Mouse (Mus musculus) midbrain, embryonic 14.5 days (tissue): ENCODE measurements around the gene Sirt3. TPM values are rescaled to one million over a fixed set of nuclear protein-coding genes. Genes with fewer than 3 reads are reported as not detected.

Source experiments
- ATAC-seq: fragments of 200-750 bp; cut with Nextera tagmentation; 2 replicates; pipeline ENCODE4 v1.8.0; 2017; ENCODE audit warnings: moderate number of reproducible peaks, moderate library complexity; ENCODE audit not compliant: low FRiP score, low TSS enrichment
- DNase-seq: peaks from one replicate; pipeline ENCODE4 v3.0.0-alpha.2; 2015
- H3K27ac ChIP-seq: fragments of 300-500 bp; sonication (generic); replicated peaks from 2 replicates; pipeline ENCODE4 v1.5.1; 2014; ENCODE audit warnings: mild to moderate bottlenecking, low read depth, low read length, moderate library complexity
- H3K27me3 ChIP-seq: fragments of 300-500 bp; sonication (generic); 2 replicates; pipeline ENCODE4 v1.6.1; 2014; ENCODE audit warnings: low read length, control low read depth, mixed read lengths; ENCODE audit not compliant: control insufficient read depth, insufficient read depth
- H3K36me3 ChIP-seq: fragments of 300-500 bp; sonication (generic); 2 replicates; pipeline ENCODE4 v1.6.1; 2014; ENCODE audit warnings: low read length, control low read depth; ENCODE audit not compliant: control insufficient read depth, insufficient read depth
- H3K4me1 ChIP-seq: fragments of 300-500 bp; sonication (generic); 2 replicates; pipeline ENCODE4 v1.6.1; 2014; ENCODE audit warnings: mild to moderate bottlenecking, antibody characterized with exemption, low read length, control low read depth; ENCODE audit not compliant: control insufficient read depth, insufficient read depth
- H3K4me2 ChIP-seq: fragments of 300-500 bp; sonication (generic); 2 replicates; pipeline ENCODE4 v1.6.1; 2014; ENCODE audit warnings: mild to moderate bottlenecking, low read length, moderate library complexity
- H3K4me3 ChIP-seq: fragments of 300-500 bp; sonication (generic); replicated peaks from 2 replicates; pipeline ENCODE4 v1.5.1; 2014; ENCODE audit warnings: low read depth, low read length
- H3K9ac ChIP-seq: fragments of 300-500 bp; sonication (generic); replicated peaks from 2 replicates; pipeline ENCODE4 v1.6.1; 2014; ENCODE audit warnings: mild to moderate bottlenecking, low read length, moderate library complexity
- H3K9me3 ChIP-seq: fragments of 300-500 bp; sonication (generic); 2 replicates; pipeline ENCODE4 v1.6.1; 2016; ENCODE audit warnings: low read length, control low read depth, mixed read lengths; ENCODE audit not compliant: control insufficient read depth
- WGBS: fragments of 180-500 bp; shearing (Covaris S2); extraction: QIAGEN DNeasy Blood & Tissue Kit; methylation state at CpG from one replicate; pipeline ENCODE4 v1.1.7; 2014; 5-methylcytosine and 5-hydroxymethylcytosine counted together
- polyA plus RNA-seq: library from polyadenylated mRNA; unstranded; fragments of >200 nt; fragmentation: Nextera tagmentation; extraction: Ambion mirVana; gene quantifications from 2 replicates; pipeline ENCODE4 v1.2.1, GENCODE M21; 2014

Sirt3 gene
- polyA plus RNA-seq, 1 experiment from 2014 or later, result 33.4 TPM

DNA sequence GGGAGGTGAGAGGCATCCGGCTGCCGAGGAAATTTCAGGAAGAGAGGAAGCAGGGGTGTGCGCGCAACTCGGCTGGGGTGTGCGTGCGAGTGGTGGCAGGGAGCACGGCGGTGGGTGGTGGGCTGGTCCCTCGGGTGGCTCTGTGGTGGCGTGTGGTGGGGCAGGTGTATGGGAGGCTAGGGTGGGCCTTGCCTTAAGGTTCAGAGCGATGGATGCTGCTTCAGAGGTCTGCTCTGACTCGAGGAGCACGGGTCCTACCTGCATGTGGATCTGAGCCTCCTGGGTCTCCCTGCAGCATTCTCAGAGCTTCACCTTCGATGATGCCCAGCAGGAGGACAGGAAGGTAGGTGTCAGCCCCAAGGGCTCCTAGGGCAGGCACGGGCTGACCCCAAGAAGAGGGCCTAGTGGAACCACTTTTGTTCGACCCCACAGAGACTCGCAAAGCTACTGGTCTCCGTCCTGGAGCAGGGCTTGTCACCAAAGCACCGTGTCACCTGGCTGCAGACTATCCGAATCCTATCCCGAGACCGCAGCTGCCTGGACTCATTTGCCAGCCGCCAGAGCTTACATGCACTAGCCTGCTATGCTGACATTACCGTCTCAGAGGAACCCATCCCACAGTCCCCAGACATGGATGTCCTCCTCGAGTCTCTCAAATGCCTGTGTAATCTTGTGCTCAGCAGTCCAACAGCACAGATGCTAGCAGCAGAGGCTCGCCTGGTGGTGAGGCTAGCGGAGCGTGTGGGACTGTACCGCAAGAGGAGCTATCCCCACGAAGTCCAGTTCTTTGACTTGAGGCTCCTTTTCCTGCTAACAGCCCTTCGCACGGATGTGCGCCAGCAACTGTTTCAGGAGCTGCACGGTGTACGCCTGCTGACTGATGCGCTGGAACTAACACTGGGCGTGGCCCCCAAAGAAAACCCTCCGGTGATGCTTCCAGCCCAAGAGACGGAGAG is 24.3 kb downstream of the Sirt3 start, which contains the start of gene Bet1l:
Gene Bet1l, minus strand, starts transcription at position 28 of the 956 bp plus-strand sequence.
- Histone ChIP-seq H3K9ac (peak within 1 kb of the TSS; percentile 90), H3K4me3 (peak within 1 kb of the TSS; percentile 85), H3K27ac (peak within 1 kb of the TSS; percentile 91), H3K4me2 (peak within 1 kb of the TSS; percentile 92), H3K4me1 (peaks cover 22% of the 10 kb centered on the region), H3K36me3 (peaks cover 63% of the 10 kb centered on the region), H3K27me3 (no peaks in the 10 kb centered on the region), H3K9me3 (no peaks in the 10 kb centered on the region)
- no peak for DNase-seq
- peak; percentile 28 for ATAC-seq
- WGBS, result 40% methylated on average over 40 of the region's 40 CpGs

GRCm38 (mm10) chr7:140856785-140857549 is 25.1 kb downstream of the Sirt3 start, which contains the start of gene Ric8a:
Ric8a (plus strand) TSS chr7:140856957.
- DNase-seq (peak; percentile 87), ATAC-seq (peak; percentile 78)
- no peaks in the 10 kb centered on the region for H3K27me3 ChIP-seq
- H3K4me1 ChIP-seq, result peaks cover 22% of the 10 kb centered on the region
- H3K36me3 ChIP-seq, result peaks cover 63% of the 10 kb centered on the region
- peak within 1 kb of the TSS; percentile 91 for H3K27ac ChIP-seq
- H3K4me2 ChIP-seq, result peak within 1 kb of the TSS; percentile 92
- no peaks in the 10 kb centered on the region for H3K9me3 ChIP-seq
- peak within 1 kb of the TSS; percentile 85 for H3K4me3 ChIP-seq
- peak within 1 kb of the TSS; percentile 90 for H3K9ac ChIP-seq
- WGBS, result under 1% methylated on average over 50 of the region's 50 CpGs

DNA sequence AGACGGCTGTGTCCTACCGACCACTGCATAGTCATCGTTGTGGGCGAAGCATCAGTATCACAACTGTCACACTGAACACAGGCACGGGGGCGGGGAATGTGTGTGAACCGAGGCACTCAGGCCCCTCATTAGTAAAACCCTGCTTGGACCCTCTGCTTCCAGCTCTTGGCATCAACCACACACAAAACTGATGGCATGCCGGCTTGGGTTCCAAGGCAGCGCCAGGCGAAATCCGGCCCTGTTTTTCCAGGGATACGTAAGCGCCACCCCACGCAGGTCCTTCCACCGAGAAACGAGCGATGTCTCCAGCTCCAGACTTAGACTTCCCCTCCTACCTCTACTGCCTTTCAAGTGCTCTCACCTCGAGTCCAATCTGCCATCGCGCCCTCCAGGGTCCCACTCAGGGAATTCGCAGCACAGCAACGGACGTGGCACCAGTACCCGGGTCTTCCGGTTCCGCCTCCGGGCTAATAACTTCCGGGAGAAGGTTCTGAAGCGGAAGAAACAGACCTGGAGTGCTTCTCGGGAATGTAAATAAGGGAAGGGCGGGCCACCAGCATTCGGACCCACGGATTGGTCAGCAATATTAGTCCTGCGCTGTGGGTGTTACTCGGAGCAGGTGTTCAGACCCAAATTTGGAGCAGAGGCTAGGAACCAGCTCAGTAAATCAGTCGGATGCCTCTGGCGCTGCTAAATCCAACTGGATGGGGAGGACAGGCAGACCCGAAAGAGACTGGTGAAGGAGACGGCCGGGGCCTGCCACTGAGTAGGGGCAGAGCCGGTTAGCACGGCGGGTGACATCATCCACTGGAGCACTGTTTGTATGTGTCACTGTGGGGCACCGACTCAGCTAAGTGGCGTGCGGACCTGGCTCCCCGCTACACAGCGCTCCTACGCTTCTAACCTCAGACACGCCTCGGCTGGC is 26.0 kb downstream of the Sirt3 start, which contains the start of gene Gm45785:
Gene Gm45785, minus strand, starts transcription at position 472 of the 925 bp plus-strand sequence.
- H3K4me1 ChIP-seq, result peaks cover 22% of the 10 kb centered on the region
- no peaks in the 10 kb centered on the region for H3K9me3 ChIP-seq
- no peaks in the 10 kb centered on the region for H3K27me3 ChIP-seq
- ATAC-seq (peak; percentile 79), DNase-seq (peak; percentile 93)
- H3K4me2 ChIP-seq, result peak within 1 kb of the TSS; percentile 92
- 1% methylated on average over 51 of the region's 51 CpGs for WGBS
- peak within 1 kb of the TSS; percentile 85 for H3K4me3 ChIP-seq
- peak within 1 kb of the TSS; percentile 90 for H3K9ac ChIP-seq
- peak within 1 kb of the TSS; percentile 91 for H3K27ac ChIP-seq
- peaks cover 62% of the 10 kb centered on the region for H3K36me3 ChIP-seq

DNA sequence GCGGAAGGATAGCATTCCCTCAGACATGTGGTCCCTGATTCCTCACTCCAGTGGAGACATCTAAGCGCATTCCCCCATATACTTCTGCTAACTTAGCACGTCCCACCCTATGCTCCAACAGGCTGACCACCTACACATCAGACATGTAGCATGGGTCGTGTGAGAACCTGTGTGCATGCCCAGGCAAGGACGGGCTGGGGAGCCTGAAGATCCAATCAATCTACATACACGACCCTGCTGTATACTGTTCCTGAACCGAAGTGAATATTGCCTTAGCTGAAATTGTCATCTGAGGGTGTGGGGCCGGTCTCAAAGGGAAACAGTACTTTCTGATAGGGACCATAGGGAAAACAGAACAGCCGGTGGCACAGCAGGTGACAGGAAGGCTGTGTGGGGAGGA is 26.9 kb downstream of the Sirt3 start:
- DNase-seq (no peak), ATAC-seq (no peak)
- Histone ChIP-seq H3K36me3 (peaks cover 54% of the 10 kb centered on the region), H3K4me2 (peak overlapping the region; percentile 92), H3K27ac (no peak overlapping the region), H3K4me1 (peaks cover 22% of the 10 kb centered on the region), H3K9ac (peak overlapping the region; percentile 90; the same call in 1 of the 2 replicates), H3K9me3 (no peaks in the 10 kb centered on the region), H3K27me3 (no peaks in the 10 kb centered on the region), H3K4me3 (peak overlapping the region; percentile 85)
- 80% methylated on average over 9 of the region's 9 CpGs for WGBS

- peaks cover 47% of the 10 kb centered on the region for H3K36me3 ChIP-seq
- ATAC-seq, result no peak
- H3K9me3 ChIP-seq, result no peaks in the 10 kb centered on the region
- no peaks in the 10 kb centered on the region for H3K27me3 ChIP-seq
- peak overlapping the region; percentile 92; the same call in 1 of the 2 replicates for H3K4me2 ChIP-seq
- no peak overlapping the region for H3K4me3 ChIP-seq
- DNase-seq, result no peak
- 93% methylated on average over 18 of the region's 18 CpGs for WGBS
- peaks cover 22% of the 10 kb centered on the region for H3K4me1 ChIP-seq
- H3K27ac ChIP-seq, result no peak overlapping the region
- H3K9ac ChIP-seq, result no peak overlapping the region
Measured at GRCm38 (mm10) chr7:140854483-140854882, 27.6 kb downstream of the Sirt3 start.

- Histone ChIP-seq H3K4me2 (no peak overlapping the region), H3K9ac (no peak overlapping the region), H3K4me1 (peaks cover 16% of the 10 kb centered on the region), H3K36me3 (peaks cover 37% of the 10 kb centered on the region), H3K9me3 (no peaks in the 10 kb centered on the region), H3K4me3 (no peak overlapping the region), H3K27ac (no peak overlapping the region), H3K27me3 (no peaks in the 10 kb centered on the region)
- 89% methylated on average over 9 of the region's 9 CpGs for WGBS
- ATAC-seq (no peak), DNase-seq (no peak)
Measured at GRCm38 (mm10) chr7:140853386-140853785, 28.7 kb downstream of the Sirt3 start.

- Histone ChIP-seq H3K4me2 (no peak overlapping the region), H3K4me3 (no peak overlapping the region), H3K4me1 (peaks cover 8% of the 10 kb centered on the region), H3K27ac (no peak overlapping the region), H3K9ac (no peak overlapping the region), H3K27me3 (no peaks in the 10 kb centered on the region), H3K36me3 (peaks cover 35% of the 10 kb centered on the region), H3K9me3 (no peaks in the 10 kb centered on the region)
- ATAC-seq (no peak), DNase-seq (no peak)
- 96% methylated on average over 4 of the region's 4 CpGs for WGBS
Measured at GRCm38 (mm10) chr7:140851916-140852315, 30.2 kb downstream of the Sirt3 start.

DNA sequence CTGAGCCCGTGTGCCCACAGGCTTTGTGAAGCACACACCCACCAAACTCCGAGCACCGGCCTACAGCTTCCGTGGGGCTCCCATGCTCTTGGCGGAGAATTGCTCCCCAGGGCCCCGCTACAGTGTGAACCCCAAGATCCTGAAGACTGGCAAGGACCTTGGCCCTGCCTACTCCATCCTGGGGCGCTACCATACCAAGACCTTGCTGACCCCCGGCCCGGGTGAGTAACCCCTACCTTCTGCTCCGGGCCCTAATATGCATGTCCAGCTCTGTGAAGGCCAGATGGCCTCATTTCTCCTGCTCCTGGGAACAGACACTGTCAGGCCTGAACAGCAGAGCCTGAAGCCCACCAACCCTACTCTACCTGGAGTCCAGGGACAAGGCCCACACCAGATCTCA is 33.5 kb downstream of the Sirt3 start:
- H3K27ac ChIP-seq, result no peak overlapping the region
- H3K4me3 ChIP-seq, result no peak overlapping the region
- H3K36me3 ChIP-seq, result peaks cover 25% of the 10 kb centered on the region
- no peak for ATAC-seq
- H3K27me3 ChIP-seq, result no peaks in the 10 kb centered on the region; the same call in 1 of the 2 replicates
- 91% methylated on average over 10 of the region's 10 CpGs for WGBS
- H3K4me1 ChIP-seq, result no peaks in the 10 kb centered on the region
- no peak overlapping the region for H3K9ac ChIP-seq
- H3K4me2 ChIP-seq, result no peak overlapping the region
- H3K9me3 ChIP-seq, result no peaks in the 10 kb centered on the region
- no peak for DNase-seq
